Mouse (Mus musculus): ENCODE data around the gene Cryab. TPM values are rescaled to one million over a fixed set of nuclear protein-coding genes. Genes with fewer than 3 reads are reported as not detected.

The Cryab gene
- total and polyA plus RNA-seq, 3 experiments, result not detected

DNA sequence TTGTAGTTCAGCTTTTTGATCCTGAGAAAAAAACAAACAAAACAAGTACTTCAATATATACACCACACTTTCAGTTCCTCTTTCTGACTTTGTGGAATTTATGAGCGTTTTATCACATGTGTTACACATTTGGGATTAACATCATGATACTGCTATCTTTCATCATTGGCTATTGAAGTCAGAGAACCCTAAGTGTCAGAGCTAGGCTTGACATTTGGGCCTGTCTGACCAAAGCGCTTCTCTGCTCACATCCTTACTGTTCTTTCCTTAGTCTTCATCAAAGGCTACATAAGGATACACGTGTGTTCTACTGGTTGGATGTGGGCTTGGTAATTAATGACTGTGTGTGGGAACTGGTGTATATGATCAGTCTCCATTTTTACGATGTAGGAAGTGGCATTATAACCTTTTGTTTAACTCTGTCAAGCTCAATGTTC lies 22.9 kb downstream of the Cryab start:
- Histone ChIP-seq H3K9ac (ENCODE audit: control insufficient read depth, low read depth, low read length, poor library complexity, severe bottlenecking) (peak overlapping the region; percentile 88), H3K79me2 (ENCODE audit: control insufficient read depth, insufficient read depth, low read length, poor library complexity) (peaks cover 10% of the 10 kb centered on the region), H3K36me3 (ENCODE audit: control insufficient read depth in 1 of 2, insufficient read depth in 2 of 2, low read length in 2 of 2) (peaks cover 0 to 17% of the 10 kb centered on the region in 2 experiments; a peak in 2 of 4 replicates), H3K27me3 (ENCODE audit: control insufficient read depth in 1 of 2, insufficient read depth in 2 of 2, low read length in 2 of 2) (no peaks in the 10 kb centered on the region), H3K4me1 (ENCODE audit: control insufficient read depth in 1 of 2, insufficient read depth in 2 of 2, low read length in 2 of 2) (peaks cover 0 to 12% of the 10 kb centered on the region in 2 experiments; a peak in 3 of 4 replicates), H3K9me3 (replicated peaks; ENCODE audit: insufficient read depth, low read length) (no peaks in the 10 kb centered on the region), H3K4me3 (ENCODE audit: control insufficient read depth in 1 of 2, insufficient read depth in 1 of 2, low read depth in 2 of 2, low read length in 2 of 2) (peak overlapping the region; percentile 55 to 95), H3K27ac (ENCODE audit: control insufficient read depth, low read depth, low read length) (peak overlapping the region; percentile 82)
- DNase-seq (ENCODE audit: low read depth, low spot score), result peak; percentile 83
- peak; percentile 78 for TF ChIP-seq MAX (IDR thresholded peaks at IDR 0.05; ENCODE audit: low read length)
- no peak; the same call in 1 of the 2 replicates for TF ChIP-seq ZNF384 (IDR thresholded peaks at IDR 0.05; ENCODE audit: low read depth, low read length)
- no peak for TF ChIP-seq E2F4 (IDR thresholded peaks at IDR 0.05; ENCODE audit: borderline replicate concordance, low read depth, low read length)
- no peak for TF ChIP-seq UBTF (IDR thresholded peaks at IDR 0.05; ENCODE audit: borderline replicate concordance, insufficient read depth, low read depth, low read length)
- no peak for TF ChIP-seq MAFK (IDR thresholded peaks at IDR 0.05; ENCODE audit: borderline replicate concordance, low read depth, low read length)
- no peak for TF ChIP-seq MYB (IDR thresholded peaks at IDR 0.05; ENCODE audit: low read depth, low read length)
- no peak for TF ChIP-seq SMC3 (IDR thresholded peaks at IDR 0.05; ENCODE audit: low read depth, low read length)
- peak; percentile 49 for TF ChIP-seq TAL1 (IDR thresholded peaks at IDR 0.05; ENCODE audit: low read length)
- no peak; the same call in 1 of the 2 replicates for TF ChIP-seq CHD2 (IDR thresholded peaks at IDR 0.05; ENCODE audit: low read length)
- peak; percentile 79 for TF ChIP-seq MYC (IDR thresholded peaks at IDR 0.05; ENCODE audit: low read depth, low read length)
- TF ChIP-seq ELF1 (IDR thresholded peaks at IDR 0.05; ENCODE audit: low read depth, low read length), result peak; percentile 15; the same call in 1 of the 2 replicates
- no peak for TF ChIP-seq NRF1 (IDR thresholded peaks at IDR 0.05; ENCODE audit: insufficient read depth, low read depth, low read length, poor library complexity, severe bottlenecking)
- no peak for TF ChIP-seq ZKSCAN1 (IDR thresholded peaks at IDR 0.05; ENCODE audit: low read depth, low read length)
- TF ChIP-seq MEF2A (IDR thresholded peaks at IDR 0.05; ENCODE audit: extremely low read depth, insufficient replicate concordance, low read depth, low read length, poor library complexity, severe bottlenecking), result no peak
- no peak; the same call in 1 of the 2 replicates for TF ChIP-seq BHLHE40 (IDR thresholded peaks at IDR 0.05; ENCODE audit: borderline replicate concordance, low read depth, low read length)
- TF ChIP-seq POLR2A (IDR thresholded peaks at IDR 0.05; ENCODE audit: control insufficient read depth in 1 of 2, insufficient read depth in 1 of 2, low read depth in 1 of 2, low read length in 2 of 2, poor library complexity in 1 of 2), result 0 out of 4 replicates have a peak, but pooled peaks of 1 of the 2 experiments have one; percentile 32
- TF ChIP-seq EP300 (IDR thresholded peaks at IDR 0.05; ENCODE audit: low read depth in 1 of 2, low read length in 2 of 2), result peak; percentile 77 to 92
- peak; percentile 61; the same call in 1 of the 2 replicates for TF ChIP-seq POLR2AphosphoS2 (IDR thresholded peaks at IDR 0.05; ENCODE audit: low read length)
- no peak for TF ChIP-seq JUND (IDR thresholded peaks at IDR 0.05; ENCODE audit: low read depth, low read length)
- TF ChIP-seq CHD1 (IDR thresholded peaks at IDR 0.05; ENCODE audit: low read depth, low read length), result 0 out of 2 replicates have a peak, but pooled peaks have one; percentile 60
- TF ChIP-seq ZMIZ1 (IDR thresholded peaks at IDR 0.05; ENCODE audit: low read depth, low read length), result no peak
- no peak for TF ChIP-seq GABPA (IDR thresholded peaks at IDR 0.05; ENCODE audit: low read depth, low read length)
- TF ChIP-seq CTCF (IDR thresholded peaks at IDR 0.05 in 2 of 3, conservative IDR thresholded peaks at IDR 0.05 in 1 of 3; ENCODE audit: control insufficient read depth in 1 of 3, insufficient read depth in 1 of 3, low read depth in 2 of 3, low read length in 3 of 3, poor library complexity in 1 of 3, severe bottlenecking in 1 of 3), result no peak
- no peak for TF ChIP-seq POLR2AphosphoS5 (IDR thresholded peaks at IDR 0.05; ENCODE audit: borderline replicate concordance, low read depth, low read length)
- no peak for TF ChIP-seq MAZ (IDR thresholded peaks at IDR 0.05; ENCODE audit: low read depth, low read length)
- TF ChIP-seq TBP (IDR thresholded peaks at IDR 0.05; ENCODE audit: low read depth, low read length), result no peak; the same call in none of the 2 replicates
- peak; percentile 92 for TF ChIP-seq MXI1 (IDR thresholded peaks at IDR 0.05; ENCODE audit: low read depth, low read length)
- TF ChIP-seq NELFE (IDR thresholded peaks at IDR 0.05; ENCODE audit: low read depth, low read length), result peak; percentile 34
- peak; percentile 84 for TF ChIP-seq TCF12 (IDR thresholded peaks at IDR 0.05; ENCODE audit: low read depth, low read length)
- peak; percentile 93 for TF ChIP-seq GATA1 (IDR thresholded peaks at IDR 0.05; ENCODE audit: low read depth, low read length)
- TF ChIP-seq RAD21 (IDR thresholded peaks at IDR 0.05; ENCODE audit: low read depth, low read length), result no peak
- TF ChIP-seq HCFC1 (IDR thresholded peaks at IDR 0.05; ENCODE audit: low read depth, low read length), result no peak
- TF ChIP-seq RCOR1 (IDR thresholded peaks at IDR 0.05; ENCODE audit: low read depth, low read length), result no peak
- TF ChIP-seq KAT2A (conservative IDR thresholded peaks at IDR 0.05; ENCODE audit: low read depth, low read length), result no peak
- TF ChIP-seq USF2 (IDR thresholded peaks at IDR 0.05; ENCODE audit: borderline replicate concordance in 1 of 2, insufficient read depth in 1 of 2, low read depth in 1 of 2, low read length in 2 of 2), result no peak
- no peak for TF ChIP-seq USF1 (IDR thresholded peaks at IDR 0.05; ENCODE audit: low read depth, low read length)
- peak; percentile 83 for TF ChIP-seq ETS1 (IDR thresholded peaks at IDR 0.05; ENCODE audit: low read depth, low read length)
